16 mouse cellular contexts compared by ENCODE assay signal in genomic region chr2:30872669-30873068, GRCm38 (mm10). TPM values are rescaled to one million over a fixed set of nuclear protein-coding genes. Genes with fewer than 3 reads are reported as not detected.
DNase-seq lines count a peak whose midpoint lies in the region; ATAC-seq lines count a peak whose summit lies in the region.
"Had no signal": no experiment of that assay in that cellular context is flagged by ENCODE, and none has a peak within 500 bp of the region (broad histone marks: within the 10 kb centered on the region; RNA-seq: fewer than 3 reads in every experiment).

No protein-coding gene starts in this region.

- DNase-seq in heart, postnatal 4 days, result no peak
- peak; percentile 67 for DNase-seq in retina, postnatal 1 day
- no peak for DNase-seq in retina, embryonic 14.5 days (ENCODE audit: low spot score)
- peak; percentile 88 for DNase-seq in embryonic facial prominence, embryonic 14.5 days (ENCODE audit: low spot score)
- DNase-seq in frontal cortex, postnatal 36 days (ENCODE audit: low spot score in 2 of 2), result no peak
- DNase-seq in ovary, postnatal 10 days (ENCODE audit: low spot score), result no peak
- DNase-seq: cerebellum, adult 11-12 months; layer of hippocampus, adult 9-11 months; left cerebral cortex, postnatal 4 days; lung, adult 2 months had no signal

- peak overlapping the region; percentile 30; the same call in 1 of the 2 replicates for H3K27ac ChIP-seq in heart, embryonic 11.5 days (ENCODE audit: low read depth, low read length)
- H3K27ac ChIP-seq in embryonic facial prominence, embryonic 14.5 days (replicated peaks; ENCODE audit: low read depth, low read length), result peak overlapping the region; percentile 82
- H3K27ac ChIP-seq: kidney, embryonic 15.5 days; macrophage; midbrain, embryonic 13.5 days had no signal

- ATAC-seq in heart, embryonic 11.5 days (replicated peaks; ENCODE audit: insufficient number of reproducible peaks, low FRiP score, low TSS enrichment), result no peak
- peak; percentile 28; the same call in 1 of the 2 replicates for ATAC-seq in embryonic facial prominence, embryonic 14.5 days (ENCODE audit: low read depth)
- ATAC-seq: activated CD4-positive, CD25-positive, alpha-beta regulatory T cell, adult 4 months; midbrain, embryonic 13.5 days had no signal

- H3K36me3 ChIP-seq in heart, embryonic 11.5 days (ENCODE audit: control insufficient read depth, insufficient read depth, low read length), result no peaks in the 10 kb centered on the region
- no peaks in the 10 kb centered on the region for H3K36me3 ChIP-seq in embryonic facial prominence, embryonic 14.5 days (ENCODE audit: control insufficient read depth, insufficient read depth, low read length)
- H3K36me3 ChIP-seq: kidney, embryonic 15.5 days; midbrain, embryonic 13.5 days had no signal

- peaks cover 31% of the 10 kb centered on the region for H3K4me1 ChIP-seq in heart, embryonic 11.5 days (ENCODE audit: control insufficient read depth, insufficient read depth, low read length)
- H3K4me1 ChIP-seq in embryonic facial prominence, embryonic 14.5 days (ENCODE audit: control insufficient read depth, insufficient read depth, low read length), result peaks cover 52% of the 10 kb centered on the region

- H3K9ac ChIP-seq in heart, embryonic 11.5 days (ENCODE audit: low read depth, low read length), result no peak overlapping the region
- H3K9ac ChIP-seq in embryonic facial prominence, embryonic 14.5 days (ENCODE audit: low read depth, low read length), result no peak overlapping the region
- H3K9ac ChIP-seq: kidney, embryonic 15.5 days; midbrain, embryonic 13.5 days had no signal

- no peaks in the 10 kb centered on the region for H3K9me3 ChIP-seq in heart, embryonic 11.5 days (replicated peaks; ENCODE audit: control insufficient read depth, low read length)
- H3K9me3 ChIP-seq in embryonic facial prominence, embryonic 14.5 days (ENCODE audit: control insufficient read depth, low read length), result no peaks in the 10 kb centered on the region
- H3K9me3 ChIP-seq: kidney, embryonic 15.5 days; midbrain, embryonic 13.5 days had no signal

- H3K27me3 ChIP-seq in heart, embryonic 11.5 days (ENCODE audit: control insufficient read depth, insufficient read depth, low read length), result no peaks in the 10 kb centered on the region
- H3K27me3 ChIP-seq in embryonic facial prominence, embryonic 14.5 days (replicated peaks; ENCODE audit: control insufficient read depth, insufficient read depth, low read length), result no peaks in the 10 kb centered on the region
- H3K27me3 ChIP-seq: kidney, embryonic 15.5 days; midbrain, embryonic 13.5 days had no signal

- no peak overlapping the region for H3K4me2 ChIP-seq in heart, embryonic 11.5 days
- no peak overlapping the region for H3K4me2 ChIP-seq in embryonic facial prominence, embryonic 14.5 days (ENCODE audit: low read depth, low read length)
- H3K4me2 ChIP-seq: kidney, embryonic 15.5 days; midbrain, embryonic 13.5 days had no signal

- H3K4me3 ChIP-seq in heart, embryonic 11.5 days (ENCODE audit: low read depth, low read length), result no peak overlapping the region
- H3K4me3 ChIP-seq in embryonic facial prominence, embryonic 14.5 days (ENCODE audit: low read depth, low read length), result no peak overlapping the region
- H3K4me3 ChIP-seq: kidney, embryonic 15.5 days; midbrain, embryonic 13.5 days had no signal

- WGBS in heart, embryonic 11.5 days (ENCODE audit: insufficient replicate concordance), result 66% methylated on average over 6 of the region's 6 CpGs
- WGBS in embryonic facial prominence, embryonic 14.5 days, result 22% methylated on average over 6 of the region's 6 CpGs

RNA-seq across cellular contexts. Expression of gene Prrx2, which starts 37.9 kb away (rescaled TPM):
- polyA plus RNA-seq in heart, embryonic 11.5 days (2014; fragmentation: Nextera tagmentation; extraction: Ambion mirVana), result 55.8 and 63.2 TPM in 2 replicates
- total RNA-seq in heart, postnatal 4 days (2021), result 1 to 10 TPM; 8.7 to 9.4 TPM
- 63.8 and 68.0 TPM in 2 replicates for polyA plus RNA-seq in embryonic facial prominence, embryonic 14.5 days (2014; fragmentation: Nextera tagmentation; extraction: Ambion mirVana)
- total RNA-seq: granulocyte monocyte progenitor cell, adult 5-6 weeks had no signal
- polyA plus RNA-seq: activated CD4-positive, CD25-positive, alpha-beta regulatory T cell, adult 4 months; macrophage had no signal

RNA-seq across cellular contexts. Expression of gene Asb6, which starts 42.5 kb away (rescaled TPM):
- 20.2 and 22.8 TPM in 2 replicates for polyA plus RNA-seq in heart, embryonic 11.5 days (2014; fragmentation: Nextera tagmentation; extraction: Ambion mirVana)
- 10 to 100 TPM; 11.7 to 13.2 TPM for total RNA-seq in heart, postnatal 4 days (2021)
- polyA plus RNA-seq in embryonic facial prominence, embryonic 14.5 days (2014; fragmentation: Nextera tagmentation; extraction: Ambion mirVana), result 26.6 and 30.4 TPM in 2 replicates

RNA-seq across cellular contexts. Expression of gene Ptges, which starts 57.0 kb away (rescaled TPM):
- 3.1 and 3.6 TPM in 2 replicates for polyA plus RNA-seq in heart, embryonic 11.5 days (2014; fragmentation: Nextera tagmentation; extraction: Ambion mirVana)
- 1 to 10 TPM; 2.1 to 3.5 TPM for total RNA-seq in heart, postnatal 4 days (2021)
- polyA plus RNA-seq in embryonic facial prominence, embryonic 14.5 days (2014; fragmentation: Nextera tagmentation; extraction: Ambion mirVana), result 14.9 and 17.3 TPM in 2 replicates

Comparison
In these comparisons a context has a peak if more than half of its experiments do, and no peak if none do; other contexts are left out.
1. DNase-seq: peak in retina, postnatal 1 day (single experiment) and embryonic facial prominence, embryonic 14.5 days (single experiment); none in heart, postnatal 4 days (single experiment), retina, embryonic 14.5 days (single experiment), frontal cortex, postnatal 36 days (0 of 2) and ovary, postnatal 10 days (single experiment).